Mouse (Mus musculus) megakaryocyte progenitor cell, adult 5-6 weeks (primary cell): ENCODE measurements at regions not wholly inside any gene's neighbourhood (a gene's known extent, or its start where the extent isn't known, plus 50 kb on each side); places are given as distances from the start of the nearest gene placed in this dataset.

ENCODE experiments used
- ATAC-seq: replicated peaks from 2 replicates; pipeline ENCODE4 v1.8.0; 2016; ENCODE audit warnings: mild to moderate bottlenecking, moderate TSS enrichment, inconsistent platforms; ENCODE audit not compliant: poor library complexity

DNA sequence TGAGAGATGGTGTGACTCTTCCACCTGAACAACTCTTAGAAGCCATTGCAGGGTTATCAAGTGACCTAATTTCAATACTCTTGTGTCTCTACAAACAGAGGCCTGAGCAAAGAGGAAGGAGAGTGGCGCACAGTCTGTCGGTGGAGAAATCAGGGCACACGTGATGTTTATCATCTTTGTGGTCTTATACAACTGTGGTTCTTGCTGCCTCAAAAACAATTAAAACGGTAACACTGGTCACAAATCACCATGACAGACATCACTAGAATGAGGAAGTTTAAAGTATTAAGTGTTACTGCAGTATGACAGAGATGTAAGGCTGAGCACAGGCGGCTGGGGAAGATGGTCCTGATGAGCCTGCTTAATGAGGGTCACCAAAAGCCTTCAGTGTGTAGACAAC lies 73.6 kb downstream of the Sdc1 start:
- ATAC-seq = peak; percentile 76

DNA sequence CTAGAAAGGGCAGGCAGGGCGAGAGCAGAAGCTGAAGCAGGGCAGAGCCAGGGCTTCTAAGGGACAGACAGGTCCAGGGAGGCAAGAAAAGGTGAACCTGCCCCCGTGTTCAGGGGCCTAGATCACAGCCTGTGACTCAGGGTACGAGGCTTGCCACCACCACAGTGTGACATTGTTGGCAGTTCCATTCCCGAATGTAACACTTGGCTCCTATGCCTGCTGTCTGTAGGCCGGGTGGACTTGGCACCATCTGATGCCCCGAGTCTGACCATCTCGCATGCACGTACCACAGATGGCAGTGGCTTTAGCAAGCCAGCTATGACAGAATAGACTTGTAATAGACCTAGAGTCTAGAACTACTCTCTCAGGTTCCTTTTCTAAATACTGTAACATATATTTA lies 74.3 kb downstream of the Sdc1 start:
- no peak for ATAC-seq

DNA sequence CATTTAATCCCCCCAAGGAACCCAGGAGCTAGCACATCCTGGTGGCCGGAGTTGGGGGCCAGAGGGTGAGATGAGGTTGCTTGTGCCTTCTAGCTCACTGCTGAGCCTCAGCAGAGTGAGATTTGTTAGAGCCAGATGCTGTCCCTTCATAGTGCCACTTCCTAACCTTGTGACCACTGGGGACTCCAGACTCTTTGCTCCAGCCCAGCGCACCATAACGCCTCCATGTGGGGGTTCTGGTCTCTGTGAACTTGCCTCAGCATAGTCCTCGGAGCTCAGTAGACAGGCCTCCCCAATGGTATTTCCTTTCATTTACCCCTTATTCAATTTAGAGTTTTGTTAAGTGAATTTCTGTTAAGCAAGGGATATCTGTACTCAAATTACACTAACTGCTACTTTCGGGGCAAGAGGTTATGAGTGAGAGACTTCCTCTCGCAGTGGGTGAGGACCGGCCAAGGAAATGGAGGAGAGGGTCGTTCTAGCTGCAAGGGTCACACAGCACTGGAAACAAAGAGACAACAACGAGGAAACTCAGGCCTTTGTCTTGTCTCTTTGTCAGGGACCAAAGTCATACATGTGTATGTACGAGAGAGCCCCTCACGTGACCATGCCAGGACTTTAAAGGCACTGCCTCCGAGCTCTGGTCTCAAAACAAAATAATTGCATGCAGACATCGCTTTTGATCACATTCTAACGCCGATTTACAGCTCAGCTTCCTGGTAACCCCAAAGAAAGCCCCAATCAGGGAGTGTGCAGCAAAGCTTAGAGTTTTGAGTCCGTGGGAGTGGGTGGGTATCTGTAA lies 74.8 kb upstream of the Laptm4a start:
- no peak for ATAC-seq

DNA sequence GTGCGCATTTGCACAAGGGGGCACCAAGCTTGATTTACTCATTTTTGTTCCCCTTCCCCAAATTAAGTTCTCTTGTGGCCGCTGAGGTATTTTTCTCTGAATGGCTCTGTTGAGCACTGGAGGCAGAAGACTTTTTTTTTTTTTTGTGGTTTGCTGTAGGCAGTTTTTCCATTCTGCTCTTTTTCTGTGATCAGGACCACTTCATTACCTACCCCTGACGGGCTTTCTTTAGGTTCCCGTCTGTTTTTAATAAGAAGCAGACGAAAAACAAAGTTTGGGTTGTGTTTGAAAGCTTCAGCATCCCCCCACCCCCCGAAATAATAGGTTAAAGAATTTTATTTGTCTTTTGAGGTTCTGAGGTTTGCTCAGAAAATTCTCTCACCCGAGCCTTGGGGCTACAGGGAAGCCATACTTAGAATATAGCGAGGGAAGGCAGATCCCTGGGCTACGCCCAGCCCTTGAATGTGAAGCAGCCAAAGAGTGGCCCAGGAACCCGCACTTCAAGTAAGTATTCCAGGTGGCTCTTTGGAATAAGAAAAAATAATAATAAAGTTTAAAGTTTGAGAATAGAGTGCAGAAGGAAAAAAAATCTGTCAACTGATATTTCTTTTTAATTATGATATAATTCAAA lies 74.1 kb upstream of the Laptm4a start:
- no peak for ATAC-seq

GRCm38 (mm10) chr12:8847858-8848383 lies 73.5 kb upstream of the Laptm4a start:
- ATAC-seq = no peak

GRCm38 (mm10) chr12:8853858-8854257 lies 67.6 kb upstream of the Laptm4a start:
- ATAC-seq = peak; percentile 50; the same call in 1 of the 2 replicates

- ATAC-seq = no peak; the same call in 1 of the 2 replicates
Measured at GRCm38 (mm10) chr12:8854401-8854800, 67.1 kb upstream of the Laptm4a start.

GRCm38 (mm10) chr12:8855119-8855518 lies 66.3 kb upstream of the Laptm4a start:
- no peak for ATAC-seq

DNA sequence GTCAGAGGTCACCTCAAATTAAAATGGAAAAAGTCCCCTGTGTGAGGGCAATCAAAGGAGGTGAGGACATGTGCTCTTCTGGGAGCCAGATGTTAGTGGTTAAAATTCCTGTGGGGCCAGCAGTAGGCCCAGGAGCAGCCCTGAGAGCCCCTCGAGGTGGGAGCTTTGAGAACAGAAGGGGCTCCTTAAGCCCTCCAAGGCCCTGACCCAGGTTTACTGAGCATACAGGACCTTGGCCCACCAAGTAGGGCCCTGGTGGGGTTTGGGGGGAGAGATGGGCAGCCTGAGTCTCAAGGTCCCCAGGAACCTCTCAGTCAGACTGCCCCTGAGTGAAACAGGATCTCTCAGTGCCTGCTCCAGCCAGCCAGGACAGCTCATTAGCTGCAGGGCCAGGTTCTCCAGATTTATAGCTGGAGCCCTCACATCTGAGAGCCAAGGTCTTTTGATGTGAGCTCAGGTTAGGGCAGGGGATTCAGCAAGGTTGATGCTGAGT lies 65.4 kb upstream of the Laptm4a start:
- no peak for ATAC-seq

GRCm38 (mm10) chr12:8857308-8857707 lies 64.2 kb upstream of the Laptm4a start:
- 0 out of 2 replicates have a peak, but pooled peaks have one; percentile 8 for ATAC-seq

- no peak for ATAC-seq
Measured at GRCm38 (mm10) chr12:8858748-8859147, 62.7 kb upstream of the Laptm4a start.

DNA sequence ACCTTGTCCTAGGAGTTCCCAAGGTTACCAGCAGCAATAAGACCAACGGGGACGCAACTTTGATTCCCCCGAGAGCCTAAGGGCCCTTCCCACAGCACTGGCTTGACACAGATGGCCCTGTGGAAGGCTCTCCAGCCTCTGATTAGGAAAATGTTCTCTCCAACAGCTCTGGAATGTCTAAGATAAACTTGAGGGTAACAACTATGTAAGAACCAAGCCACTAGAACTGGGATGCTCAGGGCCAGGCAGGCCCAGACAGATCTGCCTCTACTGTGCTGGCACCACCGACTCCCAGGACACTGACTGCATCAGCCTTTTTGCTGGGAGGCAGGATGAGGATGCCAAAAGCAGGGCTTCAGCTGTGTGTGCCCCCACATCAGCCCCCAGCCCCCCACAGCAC lies 61.9 kb upstream of the Laptm4a start:
- no peak for ATAC-seq

DNA sequence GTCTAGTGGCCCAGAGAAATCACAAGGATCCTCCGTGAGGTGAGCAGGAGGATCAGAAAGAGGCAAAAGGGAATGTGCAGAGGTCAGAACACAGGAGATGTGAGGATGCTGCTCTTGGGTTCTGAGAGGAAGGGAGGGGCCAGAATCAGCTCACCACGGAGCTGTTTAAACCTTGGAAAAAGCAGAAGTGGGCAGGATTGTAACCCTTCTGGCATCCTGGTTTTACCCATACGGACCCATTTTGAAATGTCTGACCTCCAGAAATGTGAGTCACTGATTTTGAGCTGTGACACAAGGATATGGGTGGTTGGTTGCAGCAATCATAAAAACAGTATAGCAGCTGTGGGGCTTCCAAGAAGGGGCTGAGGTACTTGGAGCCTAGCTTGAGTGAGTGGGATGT lies 56.6 kb upstream of the Laptm4a start:
- peak; percentile 90 for ATAC-seq

DNA sequence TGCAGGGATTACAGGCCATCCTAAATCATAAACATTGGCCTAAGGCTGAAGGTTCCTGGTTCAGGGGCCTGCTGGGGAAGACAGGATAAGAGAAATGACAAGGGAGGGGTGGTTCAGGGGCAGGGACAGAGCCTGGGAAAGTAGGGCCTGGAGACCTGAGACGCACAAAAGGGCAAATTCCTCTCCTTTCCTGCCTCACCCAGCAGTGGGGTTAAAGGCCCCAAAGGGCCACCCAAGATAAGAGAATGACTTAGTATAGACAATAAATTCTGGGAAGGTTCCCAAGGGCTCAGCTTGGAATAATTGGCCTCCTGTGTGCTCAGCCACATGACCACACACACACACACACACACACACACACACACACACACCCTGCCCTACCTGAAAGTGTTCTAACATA lies 56.2 kb upstream of the Laptm4a start:
- no peak for ATAC-seq

DNA sequence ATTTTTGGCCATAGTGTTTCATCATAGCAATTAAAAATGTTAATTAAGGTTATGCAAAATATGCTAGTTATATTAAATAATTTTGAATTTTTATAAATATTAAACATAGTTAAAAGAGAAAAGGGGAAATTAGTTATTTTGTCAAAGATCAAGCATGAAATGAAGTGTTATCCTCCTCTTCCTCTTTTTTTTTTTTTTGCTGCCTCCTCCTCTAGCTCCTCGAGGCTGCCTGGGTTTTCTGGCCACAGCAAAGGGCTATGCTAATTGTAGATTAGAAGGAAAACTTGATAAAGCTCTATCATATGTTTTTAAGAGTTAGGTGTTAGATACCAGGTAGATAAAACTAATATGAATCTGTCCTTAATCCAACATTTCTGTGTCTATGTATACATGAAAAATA lies 54.4 kb upstream of the Laptm4a start:
- no peak for ATAC-seq

DNA sequence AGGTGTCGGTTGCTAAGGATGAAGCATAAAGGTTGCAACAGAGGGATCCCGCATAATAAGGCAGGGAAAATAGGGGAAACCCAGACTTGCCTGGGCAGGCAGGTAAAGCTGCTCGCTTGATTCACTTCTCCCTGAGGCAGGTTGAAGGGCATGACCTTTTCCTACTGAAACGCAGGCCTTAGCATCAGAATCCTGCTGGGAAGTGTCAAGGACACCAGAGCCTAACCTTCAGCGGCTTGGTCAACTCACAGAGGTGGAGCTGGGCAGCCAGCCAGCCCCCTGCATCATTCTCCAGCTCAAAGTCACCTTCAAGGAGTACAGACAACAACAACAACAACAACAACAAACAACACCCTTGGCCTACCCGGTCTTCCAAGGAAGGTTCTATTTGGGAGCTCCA lies 52.8 kb upstream of the Laptm4a start:
- no peak for ATAC-seq

DNA sequence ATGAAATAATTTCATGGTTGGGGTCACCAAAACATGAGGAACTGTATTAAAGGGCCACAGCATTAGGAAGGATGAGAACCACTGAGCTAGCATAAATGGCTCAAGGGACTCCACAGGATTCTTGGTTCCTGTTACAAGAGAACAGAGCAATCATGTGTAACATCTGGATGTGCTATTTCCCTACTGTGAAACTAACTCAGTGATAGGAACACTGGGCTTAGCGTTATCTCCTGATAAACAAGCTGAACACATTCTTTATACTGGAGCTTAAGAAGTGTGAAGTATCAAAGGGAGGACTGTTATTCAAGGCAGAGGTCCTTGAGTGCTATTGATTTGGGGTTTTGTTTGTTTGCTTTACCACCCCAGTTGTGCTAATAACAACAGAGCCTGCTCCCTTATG lies 52.3 kb upstream of the Laptm4a start:
- no peak for ATAC-seq
